Mouse (Mus musculus): ENCODE results near the gene Zfp692.
"Not testable (repeated sequence)": the region's sequence is repeated elsewhere in the genome, so short reads cannot be mapped to it uniquely, and the experiment has no call there.

Zfp692 gene

GRCm38 (mm10) chr11:58353709-58354108 lies 46.8 kb downstream of the Zfp692 start:
- DNase-seq (ENCODE audit: low spot score in 2 of 2) = peak in 1 of 2 experiments; percentile 56

- peak in 1 of 2 experiments; percentile 59 for DNase-seq (ENCODE audit: low spot score in 2 of 2)
These were observed 47.6 kb downstream of the Zfp692 start for GRCm38 (mm10) chr11:58354476-58354875.

- DNase-seq (ENCODE audit: low spot score in 2 of 2) = peak in 1 of 2 experiments; percentile 56
These were observed 48.1 kb downstream of the Zfp692 start for GRCm38 (mm10) chr11:58354927-58355326.

GRCm38 (mm10) chr11:58357042-58357441 lies 50.2 kb downstream of the Zfp692 start:
- no peak for DNase-seq (ENCODE audit: low spot score in 2 of 2)

- DNase-seq (ENCODE audit: low spot score in 2 of 2) = peak in 1 of 2 experiments; percentile 59
These were observed 51.1 kb downstream of the Zfp692 start for GRCm38 (mm10) chr11:58357844-58358534.

- not testable (repeated sequence) for DNase-seq (ENCODE audit: low spot score in 2 of 2)
These were observed 55.7 kb downstream of the Zfp692 start for GRCm38 (mm10) chr11:58362562-58362961.

Data from spleen, postnatal 4 days (tissue).